Mouse (Mus musculus) neural tube, embryonic 14.5 days (tissue): ENCODE measurements at regions not wholly inside any gene's neighbourhood (a gene's known extent, or its start where the extent isn't known, plus 50 kb on each side); places are given as distances from the start of the nearest gene placed in this dataset.

Experiments used
- ATAC-seq: fragments of 200-750 bp; cut with Nextera tagmentation; 2 replicates; pipeline ENCODE4 v1.8.0; 2017; ENCODE audit warnings: low read depth, mild to moderate bottlenecking, moderate TSS enrichment, moderate library complexity
- H3K27ac ChIP-seq: fragments of 300-500 bp; sonication (generic); 2 replicates; pipeline ENCODE4 v1.5.1; 2014; ENCODE audit warnings: low read depth, mild to moderate bottlenecking, control low read depth, low read length, moderate library complexity, mixed read lengths
- H3K27me3 ChIP-seq: fragments of 300-500 bp; sonication (generic); 2 replicates; pipeline ENCODE4 v1.6.1; 2014; ENCODE audit warnings: low read length; ENCODE audit not compliant: control insufficient read depth, insufficient read depth
- H3K36me3 ChIP-seq: fragments of 300-500 bp; sonication (generic); 2 replicates; pipeline ENCODE4 v1.6.1; 2014; ENCODE audit warnings: low read length, mixed read lengths; ENCODE audit not compliant: control insufficient read depth, insufficient read depth
- H3K4me1 ChIP-seq: fragments of 300-500 bp; sonication (generic); 2 replicates; pipeline ENCODE4 v1.6.1; 2014; ENCODE audit warnings: low read length; ENCODE audit not compliant: control insufficient read depth, insufficient read depth
- H3K4me2 ChIP-seq: fragments of 300-500 bp; sonication (generic); 2 replicates; pipeline ENCODE4 v1.6.1; 2014; ENCODE audit warnings: mild to moderate bottlenecking, low read depth, low read length, control low read depth
- H3K4me3 ChIP-seq: fragments of 300-500 bp; sonication (generic); 2 replicates; pipeline ENCODE4 v1.5.1; 2014; ENCODE audit warnings: low read depth, low read length, control low read depth, mixed read lengths
- H3K9ac ChIP-seq: fragments of 300-500 bp; sonication (generic); replicated peaks from 2 replicates; pipeline ENCODE4 v1.6.1; 2014; ENCODE audit warnings: low read depth, mild to moderate bottlenecking, control low read depth, low read length, mixed read lengths
- H3K9me3 ChIP-seq: fragments of 300-500 bp; sonication (generic); 2 replicates; pipeline ENCODE4 v1.6.1; 2016; ENCODE audit warnings: low read length; ENCODE audit not compliant: control insufficient read depth
- WGBS: fragments of 180-500 bp; shearing (Covaris S2); extraction: QIAGEN DNeasy Blood & Tissue Kit; methylation state at CpG from one replicate; pipeline ENCODE4 v1.1.7; 2014; 5-methylcytosine and 5-hydroxymethylcytosine counted together

DNA sequence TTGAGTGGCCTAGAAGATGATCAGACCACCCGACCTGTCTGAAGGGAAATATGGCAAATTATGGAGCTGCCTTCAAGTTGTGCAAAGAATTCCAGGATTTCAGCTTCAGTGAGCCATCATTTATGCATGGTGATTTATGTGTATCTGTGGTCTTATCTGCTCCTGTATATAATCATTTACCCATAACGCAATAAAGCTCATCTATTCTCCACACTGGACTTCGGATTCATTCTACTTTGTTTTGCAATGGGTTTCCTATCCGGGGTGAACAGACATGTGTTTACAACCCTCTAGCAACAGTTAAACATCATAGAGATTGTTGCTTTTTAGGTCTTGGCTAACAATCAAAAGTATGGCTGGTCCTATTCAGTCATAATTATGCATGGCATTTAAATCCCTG, 145.1 kb downstream of the Pcdh10 start:
- H3K9ac ChIP-seq: no peak overlapping the region

DNA sequence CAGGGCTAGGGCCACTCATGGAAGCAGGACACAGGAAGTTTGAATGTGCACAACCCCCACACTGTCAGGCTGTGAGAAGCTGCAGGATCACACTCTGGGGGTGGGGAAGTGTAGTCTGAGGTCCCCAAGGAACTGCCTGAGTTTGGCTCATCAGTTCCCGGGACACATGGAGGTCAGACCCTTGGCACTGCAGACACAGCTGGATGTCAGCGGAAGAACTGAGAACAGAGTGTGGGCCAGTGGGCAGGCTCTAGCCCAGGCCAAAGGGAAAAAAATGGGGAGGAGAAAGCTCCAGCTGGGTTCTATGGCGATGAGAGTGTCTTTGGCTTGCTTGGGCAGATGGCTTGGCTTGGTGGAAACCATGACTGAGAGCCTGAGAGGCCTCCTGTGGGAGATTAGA, 168.9 kb downstream of the Pcdh10 start:
- no peaks in the 10 kb centered on the region for H3K27me3 ChIP-seq
- H3K4me1 ChIP-seq: no peaks in the 10 kb centered on the region
- no peaks in the 10 kb centered on the region for H3K36me3 ChIP-seq
- H3K4me3 ChIP-seq: no peak overlapping the region
- no peak overlapping the region for H3K27ac ChIP-seq
- ATAC-seq: no peak
- WGBS: 89% methylated on average over 3 of the region's 3 CpGs
- no peaks in the 10 kb centered on the region for H3K9me3 ChIP-seq
- no peak overlapping the region for H3K4me2 ChIP-seq
- no peak overlapping the region for H3K9ac ChIP-seq

More for the DNA sequence above, 145.1 kb downstream of the Pcdh10 start:
- Histone ChIP-seq H3K4me3 (no peak overlapping the region), H3K4me2 (no peak overlapping the region), H3K27ac (no peak overlapping the region), H3K27me3 (no peaks in the 10 kb centered on the region), H3K36me3 (no peaks in the 10 kb centered on the region), H3K4me1 (no peaks in the 10 kb centered on the region), H3K9me3 (no peaks in the 10 kb centered on the region)
- ATAC-seq: no peak
- 88% methylated on average over 4 of the region's 4 CpGs for WGBS

DNA sequence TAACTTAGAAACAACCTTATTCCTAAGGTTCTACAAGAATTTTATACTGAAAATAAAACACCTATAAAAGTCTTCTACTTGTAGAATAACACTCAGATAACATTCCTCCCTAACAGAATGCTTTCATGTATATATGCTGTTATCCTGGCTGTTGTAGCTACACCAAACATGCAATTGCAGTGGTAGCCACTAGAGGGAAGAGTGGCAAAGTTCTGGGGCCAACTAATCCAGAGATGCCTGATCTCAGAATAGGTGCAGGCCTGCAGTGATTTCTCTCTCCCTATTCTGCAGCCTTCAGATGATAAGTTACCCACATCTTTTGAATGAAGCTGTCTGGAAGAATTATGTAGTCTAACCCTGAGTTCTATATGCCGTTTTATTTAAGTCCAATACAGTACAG, 177.5 kb downstream of the Pcdh10 start:
- Histone ChIP-seq H3K36me3 (no peaks in the 10 kb centered on the region), H3K4me1 (no peaks in the 10 kb centered on the region), H3K4me2 (no peak overlapping the region), H3K9me3 (no peaks in the 10 kb centered on the region), H3K9ac (no peak overlapping the region), H3K4me3 (no peak overlapping the region), H3K27ac (no peak overlapping the region), H3K27me3 (no peaks in the 10 kb centered on the region)
- ATAC-seq: peak; percentile 81; the same call in 1 of the 2 replicates
- WGBS: 6% methylated on average over 1 of the region's 1 CpGs

DNA sequence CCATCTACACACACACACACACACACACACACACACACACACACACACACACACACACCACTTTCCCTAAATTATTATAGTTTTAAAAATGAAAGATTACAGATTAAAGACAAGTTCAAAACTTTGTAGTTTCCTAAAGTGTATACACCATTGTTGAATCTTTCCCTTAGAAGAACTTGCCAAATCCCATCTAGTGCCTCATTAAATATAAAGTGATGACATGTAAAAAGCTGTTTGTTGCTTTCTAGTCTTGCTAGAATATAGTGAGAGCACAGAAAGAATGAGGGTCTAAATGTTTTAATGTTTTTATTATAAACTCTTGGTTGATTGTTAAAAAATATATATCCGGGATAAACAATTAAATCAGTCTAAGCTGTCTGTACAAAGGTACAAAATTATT, 194.8 kb downstream of the Pcdh10 start:
- Histone ChIP-seq H3K27me3 (no peaks in the 10 kb centered on the region), H3K9me3 (no peaks in the 10 kb centered on the region), H3K4me3 (no peak overlapping the region), H3K27ac (no peak overlapping the region), H3K9ac (no peak overlapping the region), H3K4me1 (no peaks in the 10 kb centered on the region), H3K4me2 (no peak overlapping the region), H3K36me3 (no peaks in the 10 kb centered on the region)
- ATAC-seq: no peak
- WGBS: 95% methylated on average over 1 of the region's 1 CpGs

DNA sequence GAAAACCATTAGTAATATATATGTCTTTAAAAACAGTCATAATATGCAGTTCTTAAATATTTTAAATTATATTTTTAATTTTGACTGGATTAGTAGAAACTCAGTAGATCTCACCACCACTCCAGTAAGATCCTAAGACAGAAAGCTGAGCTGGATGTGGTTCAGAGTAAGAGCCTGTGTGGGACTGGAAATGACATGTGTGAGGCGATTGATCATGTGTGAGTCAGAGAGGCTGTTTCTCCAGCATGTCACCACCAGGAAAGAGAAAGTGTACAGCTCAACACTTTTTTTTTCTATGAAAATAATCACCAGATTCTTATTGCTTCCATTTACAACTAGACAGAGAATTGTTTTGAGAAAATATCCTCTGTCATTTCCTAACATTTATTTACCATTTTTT, 198.8 kb downstream of the Pcdh10 start:
- H3K9me3 ChIP-seq: no peaks in the 10 kb centered on the region
- ATAC-seq: no peak
- H3K4me2 ChIP-seq: no peak overlapping the region
- no peaks in the 10 kb centered on the region for H3K27me3 ChIP-seq
- no peaks in the 10 kb centered on the region for H3K4me1 ChIP-seq
- H3K36me3 ChIP-seq: no peaks in the 10 kb centered on the region
- no peak overlapping the region for H3K27ac ChIP-seq
- no peak overlapping the region for H3K9ac ChIP-seq
- WGBS: 96% methylated on average over 1 of the region's 1 CpGs
- no peak overlapping the region for H3K4me3 ChIP-seq

GRCm38 (mm10) chr3:45593561-45593960, 215.4 kb downstream of the Pcdh10 start:
- Histone ChIP-seq H3K36me3 (no peaks in the 10 kb centered on the region), H3K9ac (no peak overlapping the region), H3K9me3 (no peaks in the 10 kb centered on the region), H3K4me2 (no peak overlapping the region), H3K4me1 (no peaks in the 10 kb centered on the region), H3K27me3 (no peaks in the 10 kb centered on the region), H3K4me3 (no peak overlapping the region), H3K27ac (no peak overlapping the region)
- no peak for ATAC-seq
- WGBS: 76% methylated on average over 1 of the region's 1 CpGs

DNA sequence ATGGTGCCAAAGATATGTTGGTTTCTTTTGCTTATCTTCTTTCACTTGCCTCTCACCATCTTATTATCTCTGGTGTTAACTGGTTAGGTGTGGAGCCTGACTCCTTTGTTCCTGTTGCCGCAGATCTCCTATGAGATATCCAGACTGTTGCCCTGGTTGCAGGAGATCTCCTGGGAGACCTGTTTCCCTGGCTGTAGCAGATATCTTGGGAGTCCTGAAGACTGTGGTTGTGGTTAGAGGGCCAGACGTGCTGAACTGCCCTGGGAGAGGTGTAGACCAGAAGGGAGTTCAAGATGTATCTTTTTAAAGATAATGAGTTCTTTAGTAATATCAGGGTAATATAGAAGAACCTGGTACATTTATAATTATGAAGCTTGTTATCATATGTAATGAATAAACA, 224.1 kb downstream of the Pcdh10 start:
- Histone ChIP-seq H3K36me3 (no peaks in the 10 kb centered on the region), H3K4me2 (no peak overlapping the region), H3K27me3 (no peaks in the 10 kb centered on the region), H3K9me3 (no peaks in the 10 kb centered on the region), H3K4me3 (no peak overlapping the region), H3K27ac (no peak overlapping the region), H3K4me1 (no peaks in the 10 kb centered on the region), H3K9ac (no peak overlapping the region)
- ATAC-seq: no peak
- WGBS: 87% methylated on average over 2 of the region's 2 CpGs

DNA sequence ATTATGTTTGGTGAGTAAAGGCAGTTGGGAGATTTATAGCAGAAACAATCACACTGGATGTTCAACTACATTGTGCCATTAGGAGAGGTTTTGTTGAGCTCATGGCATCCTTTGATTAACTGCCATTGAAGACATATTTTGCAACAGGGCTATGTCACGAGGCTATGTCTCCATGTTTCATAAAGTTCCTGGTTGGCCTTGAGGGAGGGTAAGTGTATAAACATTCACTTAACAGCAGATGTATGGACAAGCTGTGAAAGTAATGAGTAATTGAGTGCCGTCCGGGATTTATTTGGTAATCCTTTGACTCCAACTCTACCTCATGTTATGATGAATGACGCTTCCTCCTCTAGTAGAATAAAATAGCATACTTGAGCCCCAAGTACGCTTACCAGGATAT, 225.0 kb downstream of the Pcdh10 start:
- Histone ChIP-seq H3K36me3 (no peaks in the 10 kb centered on the region), H3K9me3 (no peaks in the 10 kb centered on the region), H3K4me2 (no peak overlapping the region), H3K4me1 (no peaks in the 10 kb centered on the region), H3K4me3 (no peak overlapping the region), H3K9ac (no peak overlapping the region), H3K27me3 (no peaks in the 10 kb centered on the region), H3K27ac (no peak overlapping the region)
- no peak for ATAC-seq
- WGBS: 79% methylated on average over 5 of the region's 5 CpGs

DNA sequence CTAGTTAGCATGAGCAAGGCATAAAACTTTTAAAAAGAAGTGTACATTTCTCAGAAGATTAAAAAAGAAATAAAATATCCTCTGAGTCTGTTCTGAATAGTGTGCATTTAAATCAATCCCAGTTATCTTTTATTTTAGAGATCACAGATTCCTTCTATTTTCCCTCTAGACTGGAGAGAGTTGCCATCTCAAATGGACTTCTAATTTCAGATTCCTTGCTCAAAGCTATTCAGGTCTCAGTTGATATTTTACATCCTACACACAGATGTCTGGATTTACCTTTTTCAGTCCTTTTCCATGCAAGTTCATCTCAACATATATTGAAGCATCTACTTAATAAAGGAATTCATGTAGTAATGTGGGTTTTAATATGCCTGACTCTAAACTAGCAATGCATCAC, 242.5 kb downstream of the Pcdh10 start:
- no peak overlapping the region for H3K27ac ChIP-seq
- H3K27me3 ChIP-seq: no peaks in the 10 kb centered on the region
- no peak for ATAC-seq
- no peaks in the 10 kb centered on the region for H3K9me3 ChIP-seq
- no peak overlapping the region for H3K9ac ChIP-seq
- H3K4me1 ChIP-seq: no peaks in the 10 kb centered on the region
- H3K36me3 ChIP-seq: no peaks in the 10 kb centered on the region
- no peak overlapping the region for H3K4me3 ChIP-seq
- no peak overlapping the region for H3K4me2 ChIP-seq
